Mouse (Mus musculus) layer of hippocampus, postnatal 36 days (tissue): Measurements from ENCODE around the gene Vipr2. TPM values are rescaled to one million over a fixed set of nuclear protein-coding genes. Genes with fewer than 3 reads are reported as not detected.

Experiments
- DNase-seq, 2 experiments: peaks; one replicate each; pipeline ENCODE4 v3.0.0; 2022
- microRNA-seq, 2 experiments: library from miRNA; unstranded; fragments of <30 nt; microRNA quantifications; one replicate each; pipeline ENCODE4 v1.2.0; 2021
- total RNA-seq, 2 experiments: library from RNA; stranded (reverse); gene quantifications; 2 replicates each; pipeline ENCODE4 v1.2.3; 2021

The Vipr2 gene
- total RNA-seq, 2 experiments from 2014 or later = 0.50 to 1.6 TPM

DNA sequence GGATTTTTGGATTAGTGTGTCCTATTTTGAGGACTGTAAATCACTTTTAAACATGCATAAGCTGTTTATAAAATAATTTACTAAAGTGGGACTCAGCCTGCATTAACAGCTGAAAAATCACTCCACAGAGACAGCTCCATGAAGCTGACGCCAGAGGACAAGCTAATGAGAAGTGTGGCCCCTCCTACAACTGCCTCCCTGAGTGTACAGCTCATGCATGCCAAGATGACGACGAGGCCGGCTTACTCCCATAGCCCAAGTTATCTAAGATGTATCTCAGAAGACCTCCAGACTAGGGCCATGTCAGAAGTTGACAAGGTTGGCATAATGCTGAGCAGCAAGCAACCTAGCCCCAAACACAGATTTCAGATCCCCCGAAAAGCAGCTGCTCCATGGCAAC lies 81.7 kb downstream of the Vipr2 start:
- no peak for DNase-seq

DNA sequence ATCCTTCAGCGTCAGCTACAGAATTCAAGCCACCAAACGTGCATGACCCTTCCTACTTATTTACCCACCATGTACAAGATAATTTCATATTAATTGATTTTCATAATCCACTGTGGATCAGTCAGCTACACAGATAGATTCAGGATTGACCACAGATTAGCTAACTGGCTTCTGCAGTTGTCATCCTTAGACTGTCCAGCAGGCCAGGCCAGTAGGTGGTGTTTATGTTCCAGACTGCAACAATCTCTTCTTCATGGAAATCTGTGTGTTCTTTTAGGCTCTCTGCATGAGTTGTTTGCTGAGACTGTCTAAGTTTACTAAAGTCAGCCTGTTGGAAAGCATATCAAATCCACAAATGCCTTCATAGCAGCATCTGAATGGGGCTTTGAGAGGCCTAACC lies 82.2 kb downstream of the Vipr2 start:
- no peak for DNase-seq

DNA sequence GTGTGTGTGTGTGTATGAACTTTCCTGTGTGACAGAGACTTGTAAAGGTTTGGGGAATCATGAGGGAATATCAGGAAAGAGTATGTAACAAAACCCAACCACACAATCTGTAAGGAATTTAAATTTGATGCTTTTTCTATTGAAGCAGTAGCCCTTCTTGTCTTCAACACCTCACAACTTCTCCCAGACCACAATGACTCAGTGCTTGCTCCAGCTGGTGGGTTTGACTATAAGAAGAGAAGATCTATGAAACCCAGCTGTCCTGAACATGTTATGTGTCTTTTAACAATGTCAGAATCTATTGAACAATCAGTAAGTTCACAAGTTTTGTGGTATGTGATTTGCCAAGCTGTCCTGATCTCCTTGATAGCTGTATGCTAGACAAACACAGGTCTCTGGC lies 87.8 kb downstream of the Vipr2 start:
- DNase-seq = no peak

DNA sequence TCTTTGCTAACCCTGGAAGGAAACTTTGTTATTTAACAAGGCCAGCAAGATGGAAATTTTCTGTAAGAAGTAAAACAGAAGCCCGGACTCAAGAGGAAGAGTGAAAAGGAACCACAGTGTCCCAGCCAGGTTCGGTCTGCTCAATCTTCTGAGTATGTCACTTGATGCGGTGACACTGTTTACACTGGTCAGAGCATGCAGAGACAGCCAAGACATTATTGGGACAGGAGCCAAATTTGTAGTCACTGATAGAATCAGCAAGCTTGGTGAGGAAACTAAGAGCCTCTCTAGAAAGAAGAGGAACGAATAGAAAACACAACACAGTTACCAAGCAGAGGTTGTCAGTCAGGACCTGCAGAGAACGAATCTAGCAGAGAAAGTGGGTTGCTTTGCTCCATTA lies 92.1 kb downstream of the Vipr2 start:
- DNase-seq = no peak

DNA sequence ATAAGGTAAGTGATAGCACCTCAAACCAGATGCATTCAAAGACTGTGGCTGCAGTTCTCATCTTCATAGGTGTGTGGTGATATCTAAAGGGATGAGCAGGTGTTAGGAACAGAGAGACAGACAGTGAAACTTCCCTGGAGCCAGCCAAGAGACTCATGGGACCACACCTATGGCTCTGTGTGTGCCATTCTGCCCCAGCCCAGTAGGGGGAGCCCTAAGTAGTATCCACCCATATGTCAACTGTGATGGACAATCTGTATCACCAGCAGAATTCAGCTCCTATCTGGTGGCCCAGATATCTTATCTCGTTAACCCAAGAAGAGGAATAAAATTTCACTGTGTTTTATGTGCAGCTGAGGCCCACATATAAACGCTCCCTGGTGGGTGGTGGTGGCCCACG lies 99.4 kb downstream of the Vipr2 start:
- DNase-seq = no peak

DNA sequence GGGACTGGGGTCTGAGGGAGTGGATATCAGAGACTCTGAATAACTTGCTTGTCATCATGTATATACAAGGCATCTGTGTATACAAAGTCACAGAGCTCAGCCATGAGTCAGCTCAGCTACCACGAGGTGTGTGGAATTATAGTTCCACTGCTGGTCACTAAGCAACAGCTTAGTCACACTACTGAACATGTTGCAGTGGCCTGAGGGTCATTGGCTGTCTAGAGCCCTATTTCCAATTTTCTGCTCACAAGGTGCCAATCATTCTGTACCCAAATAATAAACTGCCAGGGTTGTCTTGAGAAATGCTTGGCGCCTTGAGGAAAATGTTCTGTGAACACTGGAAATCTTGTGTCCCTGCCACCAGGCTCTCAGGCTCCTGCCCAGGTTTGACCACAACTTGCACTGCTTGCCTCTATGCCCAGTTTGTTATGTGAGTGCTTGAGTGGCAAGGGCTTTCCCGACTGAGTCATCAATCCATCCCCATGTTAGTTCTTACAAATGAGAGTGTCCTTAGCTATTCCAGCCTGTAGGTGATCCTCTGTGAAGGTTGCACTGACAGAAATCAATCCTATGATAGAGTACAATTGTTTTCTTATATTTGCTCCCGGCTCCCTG lies 104.0 kb downstream of the Vipr2 start:
- no peak for DNase-seq

DNA sequence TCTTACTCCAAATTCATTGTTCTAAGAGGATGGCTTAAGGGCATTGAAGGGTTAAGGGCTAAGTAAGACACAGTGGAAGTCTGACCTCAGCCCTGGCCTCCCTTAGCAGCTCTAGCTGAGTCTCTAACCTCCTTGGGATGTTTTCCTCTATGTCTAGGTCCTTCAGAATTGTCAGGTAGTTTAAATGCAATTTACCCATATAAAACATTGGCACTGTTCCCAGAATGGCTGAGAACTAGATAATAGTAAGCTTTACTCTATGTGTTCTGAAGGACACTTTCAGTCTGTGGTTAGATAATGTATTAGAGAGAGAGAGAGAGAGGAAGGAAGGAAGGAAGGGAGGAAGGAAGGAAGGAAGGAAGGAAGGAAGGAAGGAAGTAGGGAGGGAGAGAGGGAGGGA lies 104.8 kb downstream of the Vipr2 start:
- no peak for DNase-seq

DNA sequence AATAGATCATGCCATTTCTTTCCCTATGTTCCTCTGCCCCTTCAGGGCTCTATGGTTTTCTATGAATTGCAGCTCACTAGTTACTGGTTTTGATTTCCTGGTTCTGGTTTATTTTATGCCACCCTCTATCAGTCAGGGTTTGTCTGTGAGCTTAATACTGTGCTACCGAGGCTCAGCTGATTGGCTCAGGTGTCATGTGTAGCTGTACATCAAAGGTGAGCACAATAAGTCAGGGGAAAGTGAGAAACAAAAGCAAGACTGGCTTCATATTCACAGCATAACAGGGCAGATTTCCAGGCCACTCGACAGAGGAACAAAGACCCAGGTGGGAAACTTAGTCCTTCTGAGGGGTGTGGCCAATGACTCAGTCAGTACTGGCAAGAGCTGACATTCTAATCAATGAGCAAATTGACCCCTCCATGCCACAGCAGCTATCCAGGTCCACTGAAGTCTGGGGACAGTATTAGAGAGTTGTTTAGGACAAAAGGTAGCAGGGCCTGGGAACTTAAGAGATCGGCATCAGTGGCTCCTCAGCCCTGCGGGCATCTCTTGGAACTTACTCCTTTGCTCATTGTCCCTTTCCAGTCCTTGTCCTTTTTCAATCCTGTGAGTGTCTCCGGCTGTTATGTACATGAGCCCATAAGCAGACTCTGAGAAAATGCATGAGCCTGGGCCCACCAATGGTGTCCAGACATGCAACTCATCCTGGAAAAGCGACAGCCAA lies 105.8 kb downstream of the Vipr2 start:
- no peak for DNase-seq

DNA sequence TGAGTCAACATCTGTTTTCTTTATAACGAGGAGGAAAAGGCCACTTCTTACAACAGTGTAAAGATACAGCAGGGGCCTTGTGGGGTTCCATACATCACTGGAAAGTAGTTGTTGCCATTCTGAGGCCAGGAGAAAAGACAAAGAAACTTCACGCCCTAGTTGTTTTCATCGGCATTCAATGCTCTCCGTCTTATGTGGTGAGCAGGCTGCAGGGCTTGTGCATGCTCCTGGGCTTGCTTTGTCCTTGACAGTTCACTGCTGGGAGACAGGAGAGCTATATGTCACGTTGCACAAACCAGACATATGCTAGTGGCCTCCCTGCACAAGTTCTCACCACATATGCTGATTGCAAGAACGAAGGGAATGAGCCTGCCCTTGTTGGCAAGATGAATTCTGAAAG lies 116.4 kb downstream of the Vipr2 start:
- DNase-seq = no peak

DNA sequence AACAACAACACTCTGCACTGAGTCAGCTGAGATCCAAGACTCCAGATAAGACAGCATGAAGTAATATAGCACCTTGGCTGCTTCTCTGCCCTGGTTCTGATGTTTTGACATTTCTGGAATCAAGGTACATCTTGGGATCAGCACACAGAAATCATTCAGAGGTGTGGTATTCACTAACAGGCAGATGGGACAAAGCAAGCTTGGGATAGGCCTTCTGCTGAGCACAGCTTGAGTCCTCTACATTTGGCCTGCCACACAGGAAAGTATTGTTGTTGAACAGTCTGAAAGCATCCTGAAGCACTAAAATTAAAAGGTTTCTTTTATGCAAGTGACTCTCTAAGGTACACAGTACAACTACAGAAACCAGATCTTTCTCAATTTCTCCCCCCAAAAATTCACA lies 117.1 kb downstream of the Vipr2 start:
- DNase-seq = no peak

Small RNA genes lying within 50 kb of the gene (microRNA-seq; reads per million reads assigned to microRNA genes)
- 0 reads per million in 2 experiments for gene Gm44372

Other genes starting within 250 kb of the Vipr2 start
- gene Zfp386, start 30.0 kb upstream of the Vipr2 start, total RNA-seq = 10 to 100 TPM; 32.9 to 33.3 TPM
- gene Wdr60, start 185.3 kb downstream of the Vipr2 start, total RNA-seq = 10 to 100 TPM; 17.2 to 17.6 TPM
- not detected for gene Gm11027, start 197.7 kb downstream of the Vipr2 start, total RNA-seq
- 10 to 100 TPM; 71.7 to 72.9 TPM for gene Esyt2, start 203.5 kb downstream of the Vipr2 start, total RNA-seq